Mouse (Mus musculus) spleen, postnatal 4 days (tissue): ENCODE data around the gene Myg1.

ENCODE experiments used
- DNase-seq, 2 experiments: peaks; one replicate each; pipeline ENCODE4 v3.0.0; 2022; ENCODE audit warnings: low spot score in 2 of 2

Gene Myg1

GRCm38 (mm10) chr15:102344490-102344889, 13.0 kb downstream of the Myg1 start:
- no peak for DNase-seq

- DNase-seq, result no peak
Observed at GRCm38 (mm10) chr15:102346444-102346843, 14.9 kb downstream of the Myg1 start.

GRCm38 (mm10) chr15:102350138-102350941, 18.8 kb downstream of the Myg1 start, which contains the start of gene Aaas:
Gene Aaas (minus strand): TSS chr15:102350771.
- peak; percentile 96 to 99 for DNase-seq

- DNase-seq, result no peak
Observed at GRCm38 (mm10) chr15:102350942-102351291, 19.4 kb downstream of the Myg1 start.

GRCm38 (mm10) chr15:102352177-102352576, 20.7 kb downstream of the Myg1 start:
- no peak for DNase-seq

- DNase-seq, result no peak
Observed at GRCm38 (mm10) chr15:102353986-102354385, 22.5 kb downstream of the Myg1 start.

- peak in 1 of 2 experiments; percentile 74 for DNase-seq
Observed at GRCm38 (mm10) chr15:102355134-102355870, 23.8 kb downstream of the Myg1 start.

GRCm38 (mm10) chr15:102355871-102356441, 24.4 kb downstream of the Myg1 start:
- DNase-seq, result peak in 1 of 2 experiments; percentile 71

- DNase-seq, result no peak
Observed at GRCm38 (mm10) chr15:102356501-102357325, 25.2 kb downstream of the Myg1 start.

GRCm38 (mm10) chr15:102358126-102358525, 26.6 kb downstream of the Myg1 start:
- DNase-seq, result no peak

- DNase-seq, result no peak
Observed at GRCm38 (mm10) chr15:102358834-102359233, 27.3 kb downstream of the Myg1 start.

GRCm38 (mm10) chr15:102362648-102363047, 31.1 kb downstream of the Myg1 start:
- no peak for DNase-seq

GRCm38 (mm10) chr15:102364678-102365077, 33.2 kb downstream of the Myg1 start:
- DNase-seq, result no peak

GRCm38 (mm10) chr15:102366238-102366637, 34.7 kb downstream of the Myg1 start:
- no peak for DNase-seq

- no peak for DNase-seq
Observed at GRCm38 (mm10) chr15:102366733-102367344, 35.3 kb downstream of the Myg1 start, which contains the start of gene Sp7. Gene Sp7 (minus strand): TSS chr15:102367182.

GRCm38 (mm10) chr15:102369972-102370371, 38.5 kb downstream of the Myg1 start:
- DNase-seq, result no peak

GRCm38 (mm10) chr15:102370727-102371126, 39.2 kb downstream of the Myg1 start:
- DNase-seq, result no peak

GRCm38 (mm10) chr15:102376453-102377162, 45.1 kb downstream of the Myg1 start:
- peak; percentile 59 to 83 for DNase-seq

- DNase-seq, result peak; percentile 84 to 93
Observed at GRCm38 (mm10) chr15:102377163-102377543, 45.6 kb downstream of the Myg1 start.

GRCm38 (mm10) chr15:102377810-102378262, 46.3 kb downstream of the Myg1 start:
- peak in 1 of 2 experiments; percentile 21 for DNase-seq
